Mouse (Mus musculus): Measurements from ENCODE around the gene Cops4. TPM values are rescaled to one million over a fixed set of nuclear protein-coding genes. Genes with fewer than 3 reads are reported as not detected.

Gene Cops4
- polyA plus RNA-seq, 1 experiment from 2014 or later, result 212 TPM

DNA sequence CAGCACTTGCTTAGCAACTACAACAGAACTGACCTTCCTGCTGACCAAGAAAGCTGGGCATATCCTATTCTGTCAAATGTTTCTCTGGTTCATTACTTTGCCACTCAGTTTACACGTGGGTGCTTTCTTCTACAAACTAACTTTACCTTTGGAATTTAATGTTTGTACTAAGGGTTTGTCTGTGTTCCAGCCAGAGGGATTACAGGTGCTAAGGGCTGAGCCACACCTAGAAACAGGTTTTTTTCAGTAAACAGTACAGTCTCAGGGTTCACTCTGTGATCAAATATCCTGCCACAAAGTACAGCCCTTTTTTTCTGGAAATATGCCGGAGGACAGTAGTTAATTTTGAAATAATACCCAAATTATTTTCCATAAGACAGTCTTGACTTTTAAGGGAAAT, 30.1 kb downstream of the Cops4 start:
- no peak for ATAC-seq
- peaks cover 66% of the 10 kb centered on the region for H3K36me3 ChIP-seq (ENCODE audit: poor library complexity, severe bottlenecking)
- no peaks in the 10 kb centered on the region for H3K27me3 ChIP-seq
- H3K9ac ChIP-seq, result no peak overlapping the region
- no peak overlapping the region for H3K4me2 ChIP-seq
- 86% methylated on average over 2 of the region's 2 CpGs for WGBS
- H3K9me3 ChIP-seq (replicated peaks), result no peaks in the 10 kb centered on the region
- peaks cover 1% of the 10 kb centered on the region; the same call in 1 of the 2 replicates for H3K4me1 ChIP-seq
- no peak overlapping the region for H3K4me3 ChIP-seq
- H3K27ac ChIP-seq, result no peak overlapping the region

DNA sequence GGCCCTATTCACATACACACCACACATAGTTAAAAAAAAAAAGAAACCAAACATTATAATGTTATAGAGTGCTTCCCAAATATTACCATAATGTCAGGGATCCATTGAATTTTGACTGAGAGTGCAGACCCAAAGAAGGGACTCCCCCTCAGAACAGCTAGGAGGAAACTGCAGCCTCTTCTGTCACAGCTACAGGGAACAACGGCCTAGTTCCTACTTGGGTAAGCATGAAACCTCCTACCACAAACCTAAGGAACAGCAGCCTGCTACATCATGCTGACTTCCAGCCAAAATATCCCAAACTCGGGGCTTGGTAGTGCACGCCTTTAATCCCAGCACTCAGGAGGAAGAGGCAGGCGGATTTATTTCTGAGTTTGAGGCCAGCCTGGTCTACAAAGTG, 31.2 kb downstream of the Cops4 start:
- no peak overlapping the region for H3K4me3 ChIP-seq
- H3K9ac ChIP-seq, result no peak overlapping the region
- H3K4me2 ChIP-seq, result no peak overlapping the region
- H3K36me3 ChIP-seq (ENCODE audit: poor library complexity, severe bottlenecking), result peaks cover 56% of the 10 kb centered on the region
- H3K9me3 ChIP-seq (replicated peaks), result no peaks in the 10 kb centered on the region
- WGBS, result 97% methylated on average over 4 of the region's 4 CpGs
- peaks cover 5% of the 10 kb centered on the region; the same call in 1 of the 2 replicates for H3K4me1 ChIP-seq
- H3K27me3 ChIP-seq, result no peaks in the 10 kb centered on the region
- ATAC-seq, result no peak
- H3K27ac ChIP-seq, result no peak overlapping the region

DNA sequence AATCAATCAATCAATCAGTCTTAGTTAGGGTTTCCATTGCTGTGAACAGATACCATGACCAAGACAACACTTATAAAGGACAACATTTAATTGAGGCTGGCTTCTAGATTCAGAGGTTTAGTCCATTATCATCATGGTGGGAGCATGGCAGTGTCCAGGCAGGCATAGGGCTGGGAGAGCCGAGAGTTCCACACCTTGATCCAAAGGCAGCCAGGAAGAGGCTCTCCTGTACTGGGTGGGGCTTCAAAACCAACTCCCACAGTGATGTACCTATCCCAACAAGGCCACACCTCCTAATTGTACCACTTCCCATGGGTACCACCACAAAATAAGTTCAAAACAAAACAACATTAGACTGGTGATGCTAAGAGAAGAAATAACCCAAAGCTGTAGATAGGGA, 32.0 kb downstream of the Cops4 start:
- Histone ChIP-seq H3K27me3 (no peaks in the 10 kb centered on the region), H3K9me3 (replicated peaks) (no peaks in the 10 kb centered on the region), H3K9ac (no peak overlapping the region), H3K27ac (no peak overlapping the region), H3K36me3 (ENCODE audit: poor library complexity, severe bottlenecking) (peaks cover 48% of the 10 kb centered on the region), H3K4me1 (peaks cover 5% of the 10 kb centered on the region; the same call in 1 of the 2 replicates), H3K4me2 (no peak overlapping the region), H3K4me3 (no peak overlapping the region)
- 92% methylated on average over 1 of the region's 1 CpGs for WGBS
- no peak for ATAC-seq

DNA sequence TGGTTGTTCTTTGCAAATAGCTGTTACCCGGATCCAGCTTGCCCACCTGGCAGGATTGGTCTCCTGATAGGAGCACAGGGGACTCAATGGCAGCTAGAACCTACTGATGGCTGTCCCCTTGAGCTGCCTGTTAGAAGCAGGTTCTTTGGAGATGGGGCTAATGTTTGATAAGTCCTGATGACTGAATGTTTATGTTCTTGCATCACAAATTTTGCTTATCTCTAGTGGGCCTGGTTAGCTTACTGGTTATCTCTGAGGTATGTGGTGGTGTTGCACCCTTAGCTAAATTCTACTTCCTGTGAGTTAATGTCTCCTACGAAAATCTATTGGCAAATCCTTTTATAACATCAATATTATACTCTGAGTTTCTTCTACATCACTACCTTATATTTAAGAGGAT, 33.8 kb downstream of the Cops4 start:
- Histone ChIP-seq H3K27ac (no peak overlapping the region), H3K27me3 (no peaks in the 10 kb centered on the region), H3K4me1 (peaks cover 5% of the 10 kb centered on the region; the same call in 1 of the 2 replicates), H3K36me3 (ENCODE audit: poor library complexity, severe bottlenecking) (peaks cover 30% of the 10 kb centered on the region), H3K4me3 (no peak overlapping the region), H3K4me2 (no peak overlapping the region), H3K9ac (no peak overlapping the region), H3K9me3 (replicated peaks) (no peaks in the 10 kb centered on the region)
- no peak for ATAC-seq
- WGBS, result 78% methylated on average over 2 of the region's 2 CpGs

DNA sequence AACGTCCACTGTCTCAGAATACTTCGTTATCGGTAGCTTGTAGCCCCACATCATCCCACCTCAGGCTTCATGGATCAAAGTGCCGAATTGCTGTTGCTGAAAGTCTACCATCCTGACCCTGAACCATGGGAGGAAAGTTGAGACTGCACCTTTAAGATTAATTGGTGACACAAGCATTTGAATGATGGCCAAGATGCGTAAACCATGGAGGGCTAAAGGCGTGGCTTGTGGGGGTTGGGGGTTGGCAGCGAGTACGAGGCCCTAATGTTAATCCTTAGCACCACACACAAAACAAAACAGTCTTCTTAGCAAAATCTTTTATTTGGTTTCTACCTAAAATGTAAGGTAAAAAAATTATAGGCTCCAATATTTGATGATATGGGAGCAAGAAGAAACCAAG, 35.3 kb downstream of the Cops4 start:
- Histone ChIP-seq H3K27me3 (no peaks in the 10 kb centered on the region), H3K36me3 (ENCODE audit: poor library complexity, severe bottlenecking) (peaks cover 15% of the 10 kb centered on the region), H3K4me2 (no peak overlapping the region), H3K27ac (no peak overlapping the region), H3K9me3 (replicated peaks) (no peaks in the 10 kb centered on the region), H3K9ac (no peak overlapping the region), H3K4me1 (peaks cover 5% of the 10 kb centered on the region; the same call in 1 of the 2 replicates), H3K4me3 (no peak overlapping the region)
- 44% methylated on average over 8 of the region's 8 CpGs for WGBS
- no peak for ATAC-seq

DNA sequence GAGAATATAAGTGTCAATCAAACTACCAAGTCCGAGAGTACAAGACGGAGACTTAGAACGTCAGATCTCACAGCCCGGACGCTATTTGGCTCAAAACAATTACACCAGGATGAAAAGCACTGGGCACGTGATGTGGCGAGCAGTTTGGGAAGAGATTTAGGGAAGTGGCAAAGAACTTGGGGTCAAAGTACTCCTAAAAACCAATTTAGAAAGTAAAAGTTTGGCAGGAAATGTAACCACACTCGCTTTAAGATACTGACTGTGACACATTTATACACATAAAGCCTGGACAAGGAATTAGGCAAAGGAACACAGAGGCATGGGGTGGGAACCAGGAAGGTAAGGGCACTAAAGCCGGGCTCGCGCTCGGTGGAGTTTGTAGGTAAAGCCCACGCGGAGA, 38.9 kb downstream of the Cops4 start:
- no peaks in the 10 kb centered on the region for H3K36me3 ChIP-seq (ENCODE audit: poor library complexity, severe bottlenecking)
- H3K27me3 ChIP-seq, result no peaks in the 10 kb centered on the region
- no peak overlapping the region for H3K4me3 ChIP-seq
- no peak overlapping the region for H3K4me2 ChIP-seq
- H3K4me1 ChIP-seq, result peaks cover 5% of the 10 kb centered on the region; the same call in 1 of the 2 replicates
- WGBS, result 83% methylated on average over 14 of the region's 14 CpGs
- no peaks in the 10 kb centered on the region for H3K9me3 ChIP-seq (replicated peaks)
- H3K9ac ChIP-seq, result no peak overlapping the region
- no peak overlapping the region for H3K27ac ChIP-seq
- ATAC-seq, result no peak

DNA sequence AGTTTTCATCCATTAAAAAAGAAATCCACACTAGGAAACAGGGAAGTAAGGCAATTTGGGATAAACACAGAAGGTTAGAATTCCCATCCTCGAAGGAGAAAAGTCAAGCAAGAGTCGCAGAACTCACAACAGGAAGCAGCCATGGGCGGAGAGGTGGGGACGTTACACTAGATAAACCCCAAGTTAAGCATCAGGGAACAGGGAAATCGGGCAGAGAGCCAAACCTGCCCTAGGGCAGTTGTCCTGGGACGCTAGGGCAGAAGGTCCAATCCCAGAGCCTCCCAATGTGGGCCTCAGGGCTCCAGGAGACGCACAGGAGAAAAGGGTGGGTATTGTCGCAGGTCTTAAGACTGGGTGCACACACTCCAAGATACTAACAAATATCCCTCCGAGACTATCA, 39.4 kb downstream of the Cops4 start:
- H3K27ac ChIP-seq, result no peak overlapping the region
- H3K4me1 ChIP-seq, result peaks cover 5% of the 10 kb centered on the region; the same call in 1 of the 2 replicates
- H3K36me3 ChIP-seq (ENCODE audit: poor library complexity, severe bottlenecking), result no peaks in the 10 kb centered on the region
- 80% methylated on average over 9 of the region's 9 CpGs for WGBS
- no peak for ATAC-seq
- no peak overlapping the region for H3K4me3 ChIP-seq
- no peaks in the 10 kb centered on the region for H3K9me3 ChIP-seq (replicated peaks)
- H3K4me2 ChIP-seq, result no peak overlapping the region
- H3K9ac ChIP-seq, result no peak overlapping the region
- no peaks in the 10 kb centered on the region for H3K27me3 ChIP-seq

DNA sequence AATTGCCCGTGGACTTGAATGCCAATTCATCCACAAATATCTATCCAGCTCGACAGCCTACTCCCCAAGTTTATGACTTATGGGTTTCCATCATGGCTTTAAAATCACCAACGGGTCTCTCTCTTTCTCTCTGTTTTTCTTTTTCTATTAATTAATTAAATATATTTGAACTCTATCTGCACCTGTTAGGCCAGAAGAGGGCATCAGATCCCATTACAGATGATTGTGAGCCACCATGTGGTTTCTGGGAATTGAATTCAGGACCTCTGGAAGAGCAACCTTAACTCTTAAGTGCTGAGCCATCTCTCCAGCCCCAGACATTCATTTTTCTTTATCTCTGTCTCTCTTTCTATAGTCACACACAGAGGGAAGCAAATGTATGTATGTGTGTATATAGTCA, 40.7 kb downstream of the Cops4 start:
- Histone ChIP-seq H3K4me1 (no peaks in the 10 kb centered on the region), H3K27ac (no peak overlapping the region), H3K9ac (no peak overlapping the region), H3K27me3 (no peaks in the 10 kb centered on the region), H3K4me3 (no peak overlapping the region), H3K36me3 (ENCODE audit: poor library complexity, severe bottlenecking) (no peaks in the 10 kb centered on the region), H3K4me2 (no peak overlapping the region), H3K9me3 (replicated peaks) (no peaks in the 10 kb centered on the region)
- 84% methylated on average over 3 of the region's 3 CpGs for WGBS
- no peak for ATAC-seq

DNA sequence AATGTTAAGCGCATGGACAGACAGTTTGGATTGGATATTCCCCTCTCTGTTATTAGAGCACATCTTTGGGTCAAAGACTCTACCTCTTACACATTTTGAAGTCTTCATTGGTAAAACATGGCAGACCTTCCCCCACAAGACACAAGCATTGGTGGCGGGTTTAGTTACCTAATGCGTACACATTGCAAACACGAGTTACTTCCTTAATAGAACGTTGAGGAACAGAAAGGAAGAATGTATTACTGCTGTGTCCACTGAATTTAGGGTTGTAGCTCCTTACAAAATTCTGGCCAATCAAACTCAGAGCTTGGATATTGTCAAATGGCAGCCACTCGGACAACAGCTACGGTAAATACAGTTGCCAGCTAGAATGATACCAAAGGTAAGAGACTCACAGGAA, 41.2 kb downstream of the Cops4 start:
- Histone ChIP-seq H3K9ac (no peak overlapping the region), H3K4me2 (no peak overlapping the region), H3K9me3 (replicated peaks) (no peaks in the 10 kb centered on the region), H3K27me3 (no peaks in the 10 kb centered on the region), H3K4me3 (no peak overlapping the region), H3K36me3 (ENCODE audit: poor library complexity, severe bottlenecking) (no peaks in the 10 kb centered on the region), H3K27ac (no peak overlapping the region), H3K4me1 (no peaks in the 10 kb centered on the region)
- no peak for ATAC-seq
- 97% methylated on average over 7 of the region's 7 CpGs for WGBS

DNA sequence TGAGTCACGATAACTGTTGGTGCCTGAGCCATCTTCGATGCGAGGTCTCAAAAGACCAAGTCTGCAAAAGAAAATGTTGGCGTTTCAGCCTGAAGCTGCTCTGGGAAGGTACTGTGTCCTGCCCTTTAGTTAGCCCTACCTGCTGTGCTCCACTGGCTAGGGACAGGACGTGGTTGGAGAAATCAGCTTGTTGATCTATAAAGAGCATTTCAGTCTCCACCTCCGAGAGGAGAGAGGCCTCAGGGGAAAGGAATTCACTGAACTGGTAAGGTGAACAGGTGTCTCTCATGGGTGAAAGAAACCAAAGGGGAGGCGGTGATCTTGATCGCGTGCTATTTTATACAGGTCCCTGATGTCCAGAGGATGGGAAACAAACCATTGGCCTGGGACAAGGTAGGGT, 44.6 kb downstream of the Cops4 start:
- WGBS, result 91% methylated on average over 9 of the region's 9 CpGs
- no peak overlapping the region for H3K4me3 ChIP-seq
- ATAC-seq, result no peak
- no peaks in the 10 kb centered on the region for H3K36me3 ChIP-seq (ENCODE audit: poor library complexity, severe bottlenecking)
- no peak overlapping the region for H3K27ac ChIP-seq
- no peaks in the 10 kb centered on the region for H3K4me1 ChIP-seq
- H3K9ac ChIP-seq, result no peak overlapping the region
- H3K9me3 ChIP-seq (replicated peaks), result no peaks in the 10 kb centered on the region
- H3K27me3 ChIP-seq, result no peaks in the 10 kb centered on the region
- no peak overlapping the region for H3K4me2 ChIP-seq

DNA sequence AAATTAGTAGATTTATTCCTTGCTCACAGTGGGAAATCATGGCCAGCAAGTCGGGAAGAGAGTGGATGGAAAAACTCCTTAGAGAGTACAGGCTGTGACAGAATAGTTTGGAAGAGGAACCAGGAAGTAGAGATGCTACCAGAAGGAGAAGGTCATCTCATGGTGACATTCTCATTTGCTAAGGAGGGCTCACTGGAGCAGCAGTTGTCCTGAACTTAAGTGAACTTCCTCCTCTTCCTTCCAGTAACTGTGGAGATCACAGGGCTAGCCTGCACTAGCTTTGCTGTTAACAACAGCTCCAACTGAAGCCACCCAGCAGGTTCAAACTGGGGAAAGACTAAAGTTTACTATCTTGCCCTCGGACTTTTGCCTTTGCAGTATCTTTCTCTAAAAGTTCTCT, 48.7 kb downstream of the Cops4 start:
- Histone ChIP-seq H3K27me3 (no peaks in the 10 kb centered on the region), H3K4me3 (no peak overlapping the region), H3K27ac (no peak overlapping the region), H3K9me3 (replicated peaks) (no peaks in the 10 kb centered on the region), H3K4me1 (no peaks in the 10 kb centered on the region), H3K4me2 (no peak overlapping the region), H3K36me3 (ENCODE audit: poor library complexity, severe bottlenecking) (no peaks in the 10 kb centered on the region), H3K9ac (no peak overlapping the region)
- WGBS, result 84% methylated on average over 2 of the region's 2 CpGs
- no peak for ATAC-seq

DNA sequence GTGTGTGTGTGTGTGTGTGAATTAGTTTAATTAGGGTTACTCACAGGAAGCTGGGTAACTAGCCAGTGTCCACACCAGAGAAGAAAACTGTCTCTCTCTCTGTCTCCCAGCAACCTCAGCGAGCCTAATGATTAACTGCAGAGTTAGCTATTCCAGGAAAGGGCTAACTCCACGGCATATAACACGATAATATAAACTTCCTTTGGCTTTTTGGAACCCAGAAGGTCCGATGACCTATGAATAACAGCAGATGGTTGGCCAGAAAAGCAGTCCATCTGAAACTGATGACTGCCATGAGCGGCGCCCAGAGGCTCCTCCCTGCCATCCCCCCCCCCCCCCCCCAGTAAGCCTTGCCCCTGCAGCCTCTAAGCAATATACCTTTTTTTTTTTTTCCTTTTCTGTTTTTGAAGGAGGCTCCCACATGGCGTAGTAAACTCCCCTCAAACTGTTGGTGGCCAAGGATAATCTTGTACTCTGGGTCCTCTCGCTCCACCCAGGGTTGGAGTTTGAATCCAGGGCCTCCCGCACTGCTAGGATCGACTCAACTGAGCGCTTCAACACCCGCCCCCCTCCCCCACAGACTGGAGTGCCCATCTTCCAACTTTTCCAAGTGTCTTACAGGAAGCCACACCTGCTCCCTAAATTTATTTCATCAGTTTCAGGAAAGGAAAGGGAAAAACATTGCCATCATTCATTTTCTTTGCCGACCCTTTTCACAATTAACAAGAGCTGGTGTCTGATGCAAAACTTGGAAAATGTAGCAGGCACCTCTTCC, 49.3 kb downstream of the Cops4 start:
- Histone ChIP-seq H3K27ac (no peak overlapping the region), H3K4me2 (no peak overlapping the region), H3K9me3 (replicated peaks) (no peaks in the 10 kb centered on the region), H3K4me3 (no peak overlapping the region), H3K9ac (no peak overlapping the region), H3K4me1 (no peaks in the 10 kb centered on the region), H3K27me3 (no peaks in the 10 kb centered on the region), H3K36me3 (ENCODE audit: poor library complexity, severe bottlenecking) (no peaks in the 10 kb centered on the region)
- WGBS, result 85% methylated on average over 13 of the region's 13 CpGs
- no peak for ATAC-seq

DNA sequence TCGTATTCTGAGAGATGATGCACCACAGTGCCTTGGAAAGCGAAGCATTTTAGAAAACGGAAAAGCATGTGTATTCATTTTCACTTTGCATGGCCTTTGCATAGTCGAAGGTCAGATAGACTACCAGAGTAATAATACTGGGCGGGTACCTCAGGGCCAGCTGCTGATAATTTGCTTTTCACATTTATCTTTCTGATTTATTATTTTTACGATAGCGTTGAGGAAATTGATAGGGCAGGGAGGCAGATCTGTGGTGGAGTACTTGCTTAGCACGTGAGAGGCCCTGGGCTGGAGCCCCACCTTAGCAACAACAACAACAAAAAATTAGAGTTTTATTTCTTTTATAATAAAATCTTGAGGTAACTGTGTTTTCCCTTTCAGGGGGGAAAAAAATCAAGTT, 50.1 kb downstream of the Cops4 start:
- Histone ChIP-seq H3K36me3 (ENCODE audit: poor library complexity, severe bottlenecking) (no peaks in the 10 kb centered on the region), H3K4me2 (no peak overlapping the region), H3K9me3 (replicated peaks) (no peaks in the 10 kb centered on the region), H3K27ac (no peak overlapping the region), H3K9ac (no peak overlapping the region), H3K4me3 (no peak overlapping the region), H3K27me3 (no peaks in the 10 kb centered on the region), H3K4me1 (no peaks in the 10 kb centered on the region)
- ATAC-seq, result no peak
- 91% methylated on average over 8 of the region's 8 CpGs for WGBS
